Mouse (Mus musculus): Measurements from ENCODE around the gene Serpinb9b.

- TF ChIP-seq CTCF (IDR thresholded peaks at IDR 0.05; ENCODE audit: extremely low read depth, insufficient read length, insufficient replicate concordance, low read depth, low read length) (no peak), POLR2A (IDR thresholded peaks at IDR 0.05; ENCODE audit: low read depth, low read length) (no peak)
Observed at GRCm38 (mm10) chr13:32993894-32994242, 33.3 kb upstream of the Serpinb9b start.

Data from small intestine, adult 2 months (tissue).